Mouse (Mus musculus) bone marrow, adult 2 months (tissue): ENCODE data around the gene Dvl2. TPM values are rescaled to one million over a fixed set of nuclear protein-coding genes. Genes with fewer than 3 reads are reported as not detected.

Experiments used
- H3K27ac ChIP-seq: fragments of 200-500 bp; 2 replicates; pipeline ENCODE4 v1.5.1; 2012; ENCODE audit warnings: low read depth, mild to moderate bottlenecking, control low read depth, inconsistent platforms, low read length; ENCODE audit not compliant: control insufficient read depth, poor library complexity, insufficient read depth
- H3K4me1 ChIP-seq: fragments of 200-500 bp; 2 replicates; pipeline ENCODE4 v1.6.1; 2011; ENCODE audit warnings: low read length; ENCODE audit not compliant: control insufficient read depth, insufficient read depth
- H3K4me3 ChIP-seq: fragments of 200-500 bp; replicated peaks from 2 replicates; pipeline ENCODE3; 2011; ENCODE audit warnings: mild to moderate bottlenecking, low read depth, low read length, control low read depth; ENCODE audit not compliant: control insufficient read depth
- CTCF ChIP-seq: fragments of 200-500 bp; IDR thresholded peaks from 2 replicates; pipeline ENCODE4 v1.5.1; 2011; ENCODE audit warnings: low read length, control low read depth; ENCODE audit not compliant: control insufficient read depth, insufficient read depth
- POLR2A ChIP-seq: fragments of 200-500 bp; IDR thresholded peaks from 2 replicates; pipeline ENCODE4 v1.6.1; 2011; ENCODE audit warnings: low read depth, mild to moderate bottlenecking, control low read depth, low read length, borderline replicate concordance; ENCODE audit not compliant: control insufficient read depth
- WGBS: fragments of 180-500 bp; shearing (Covaris S2); methylation state at CpG from one replicate; pipeline ENCODE4 v1.1.7; 2018; 5-methylcytosine and 5-hydroxymethylcytosine counted together
- polyA plus RNA-seq: library from polyadenylated mRNA; stranded (reverse); fragments of >200 nt; gene quantifications from 2 replicates; pipeline ENCODE4 v1.2.4, GENCODE M21; 2011; ENCODE audit warnings: low replicate concordance; ENCODE audit not compliant: missing spikeins, insufficient read depth, insufficient read length

Dvl2 gene
- polyA plus RNA-seq, 1 experiment = 12.8 TPM

DNA sequence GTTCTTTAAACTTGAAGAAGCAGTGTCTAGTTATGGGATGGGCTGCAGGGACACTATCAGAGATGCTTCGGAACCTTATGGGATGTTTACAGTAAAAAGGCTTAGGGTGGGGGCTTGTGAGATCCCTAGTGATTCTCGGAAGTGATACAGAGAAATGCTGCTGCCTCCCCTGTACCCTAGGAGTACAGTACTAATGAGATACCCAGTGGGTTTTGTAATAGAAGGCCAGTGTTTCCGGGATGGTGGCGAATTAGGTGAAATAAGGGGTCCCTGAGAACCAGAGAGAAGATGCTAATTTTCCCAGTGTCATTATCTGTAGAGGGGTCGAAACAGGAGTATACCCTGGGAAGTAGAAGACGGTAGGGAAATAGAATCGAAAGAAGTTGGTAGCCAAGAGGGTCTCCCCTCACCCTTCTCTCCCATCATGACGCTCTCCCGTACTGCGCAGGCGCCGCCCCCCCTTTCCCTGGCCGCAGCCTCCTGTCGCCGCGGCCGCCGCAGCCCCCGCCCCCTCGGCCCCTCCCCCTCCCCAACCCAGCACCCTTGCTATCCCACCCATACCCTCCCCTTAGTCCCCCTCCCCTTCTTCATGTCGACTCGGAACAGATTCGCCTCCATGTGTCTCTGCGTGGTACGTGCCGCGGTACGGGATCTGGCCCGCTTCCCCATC is 23.2 kb downstream of the Dvl2 start:
- Histone ChIP-seq H3K4me3 (no peak overlapping the region), H3K27ac (no peak overlapping the region), H3K4me1 (no peaks in the 10 kb centered on the region; the same call in 1 of the 2 replicates)
- TF ChIP-seq CTCF (no peak), POLR2A (no peak)
- WGBS = 48% methylated on average over 22 of the region's 29 CpGs

DNA sequence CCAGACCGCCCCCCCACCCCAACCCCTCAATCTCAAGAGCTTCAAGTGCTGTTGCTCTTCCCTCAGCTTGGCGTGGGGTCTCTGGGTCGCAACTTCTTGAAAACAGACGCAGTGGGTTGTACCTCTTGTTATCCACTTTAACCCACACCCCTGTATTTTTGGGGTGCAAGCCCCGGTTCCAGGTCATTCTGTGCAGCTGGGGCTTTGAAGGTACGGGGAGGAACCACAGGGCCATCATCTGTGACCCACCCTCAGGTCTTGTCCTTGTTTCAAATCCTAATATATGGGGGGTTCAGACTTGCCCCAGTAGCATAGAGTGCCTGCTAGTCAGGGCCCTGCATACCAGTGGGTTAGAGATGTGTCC is 23.7 kb downstream of the Dvl2 start:
- Histone ChIP-seq H3K27ac (no peak overlapping the region), H3K4me1 (no peaks in the 10 kb centered on the region; the same call in 1 of the 2 replicates), H3K4me3 (no peak overlapping the region)
- no peak for TF ChIP-seq CTCF
- no peak for TF ChIP-seq POLR2A
- WGBS = 71% methylated on average over 6 of the region's 6 CpGs

DNA sequence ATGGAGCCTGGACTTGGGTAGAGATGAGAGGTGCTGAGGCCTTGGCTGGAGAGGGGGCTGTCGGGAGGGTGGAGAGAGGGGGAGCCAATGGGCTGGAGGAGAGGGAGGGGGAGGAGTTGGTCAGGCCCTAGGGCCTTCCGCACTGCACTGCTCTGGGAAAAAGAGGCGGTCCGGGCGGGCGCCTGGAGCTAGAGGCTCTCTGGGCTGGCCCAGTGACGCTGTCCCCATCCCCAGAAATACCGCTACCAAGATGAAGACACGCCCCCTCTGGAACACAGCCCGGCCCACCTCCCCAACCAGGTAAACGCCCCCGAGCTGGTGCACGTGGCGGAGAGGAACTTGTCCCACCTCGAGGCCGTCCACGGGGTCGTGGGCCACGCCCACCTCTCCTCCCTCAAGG is 26.3 kb downstream of the Dvl2 start:
- no peaks in the 10 kb centered on the region; the same call in 1 of the 2 replicates for H3K4me1 ChIP-seq
- WGBS = 73% methylated on average over 19 of the region's 19 CpGs
- no peak overlapping the region for H3K4me3 ChIP-seq
- TF ChIP-seq CTCF (no peak), POLR2A (no peak)
- no peak overlapping the region for H3K27ac ChIP-seq

DNA sequence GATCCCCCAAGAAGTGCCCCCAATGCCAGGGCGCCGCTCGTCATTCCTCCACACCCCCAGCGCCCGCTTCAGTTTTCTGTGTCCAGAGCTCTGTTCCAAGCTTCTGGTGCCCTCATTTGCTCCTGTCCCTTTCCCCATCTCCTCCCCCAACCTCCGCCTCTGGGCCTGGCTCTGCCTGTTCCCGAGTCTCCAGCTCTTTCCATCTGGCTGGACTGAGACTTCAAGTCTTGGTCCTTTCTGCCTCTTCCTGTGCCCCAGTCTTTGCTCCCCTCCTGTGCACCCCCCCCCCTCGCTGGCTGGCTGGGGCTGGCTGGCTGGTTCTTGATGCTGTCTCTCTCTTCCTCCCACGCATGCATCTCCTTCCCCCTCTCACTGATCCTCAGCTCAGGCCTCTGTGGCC is 27.0 kb downstream of the Dvl2 start:
- Histone ChIP-seq H3K4me1 (no peaks in the 10 kb centered on the region; the same call in 1 of the 2 replicates), H3K27ac (no peak overlapping the region), H3K4me3 (no peak overlapping the region)
- TF ChIP-seq CTCF (no peak), POLR2A (no peak)
- 74% methylated on average over 9 of the region's 9 CpGs for WGBS

DNA sequence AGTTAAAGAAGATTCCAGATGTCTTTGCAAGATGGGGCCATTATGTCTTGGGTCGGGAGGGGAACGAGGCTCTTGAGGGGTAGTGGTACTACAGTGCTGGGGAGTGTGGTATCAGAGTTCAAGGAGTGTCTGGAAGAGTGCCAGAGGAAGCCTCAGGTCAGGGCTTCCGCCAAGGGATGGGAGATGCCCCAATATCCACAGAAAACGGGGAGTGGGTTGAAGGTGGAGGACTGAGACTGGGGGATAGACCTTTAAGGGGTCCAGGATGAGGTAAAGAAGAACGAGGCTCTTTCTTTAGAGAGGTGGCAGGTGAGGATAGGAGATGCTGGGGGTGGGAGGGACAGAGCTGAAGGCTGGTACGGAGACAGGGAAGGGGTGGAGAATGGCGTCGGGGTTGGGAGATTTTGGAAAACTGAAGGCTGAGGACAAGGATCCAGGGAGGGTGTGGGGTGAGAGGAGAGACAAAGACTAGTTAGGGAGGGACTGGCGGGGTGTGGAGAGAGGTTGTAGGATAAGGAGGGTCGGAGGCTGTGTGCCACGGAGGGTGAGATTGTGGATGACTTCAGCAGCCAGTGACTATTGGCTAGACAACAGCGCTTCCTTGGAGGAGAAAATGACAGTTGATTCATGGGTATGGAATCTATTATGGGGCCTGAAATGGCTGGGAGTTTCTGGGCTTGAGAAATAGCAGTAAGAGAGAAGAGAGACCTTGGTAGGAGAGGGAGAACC is 28.2 kb downstream of the Dvl2 start:
- Histone ChIP-seq H3K27ac (no peak overlapping the region), H3K4me1 (no peaks in the 10 kb centered on the region; the same call in 1 of the 2 replicates), H3K4me3 (no peak overlapping the region)
- 50% methylated on average over 12 of the region's 12 CpGs for WGBS
- TF ChIP-seq POLR2A = no peak
- no peak for TF ChIP-seq CTCF

DNA sequence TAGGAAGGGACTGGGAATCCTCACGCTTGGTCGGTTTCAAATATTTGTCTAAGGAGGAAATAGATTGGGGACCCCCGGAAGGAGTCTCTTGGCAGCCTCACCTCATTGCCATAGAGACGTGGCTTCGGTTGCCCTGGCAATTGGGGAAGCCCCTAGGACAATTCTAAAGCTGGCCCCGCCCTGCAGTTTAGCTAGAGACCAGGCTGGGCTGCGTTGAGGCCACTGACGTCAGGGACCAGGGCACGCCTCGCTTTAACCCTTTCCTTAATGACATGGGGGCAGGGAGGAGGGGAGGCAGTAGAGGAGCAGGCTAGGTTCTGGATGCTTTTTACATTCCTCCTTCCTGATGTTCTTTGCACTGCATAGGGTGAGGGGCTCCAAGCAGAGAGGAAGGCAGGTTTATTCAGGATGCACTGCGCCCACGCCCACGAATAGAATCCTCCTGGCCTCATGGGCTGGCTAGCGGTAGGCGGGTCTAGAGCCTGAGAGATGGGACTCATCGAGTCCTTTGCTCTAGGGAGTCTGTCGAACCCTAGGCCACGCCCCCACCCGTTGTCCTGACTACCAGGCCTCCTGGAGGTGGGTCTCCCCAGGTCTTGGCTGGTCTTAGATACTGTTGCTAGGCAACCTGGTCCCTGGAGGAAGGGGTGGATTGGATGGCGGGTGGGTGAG is 28.9 kb downstream of the Dvl2 start:
- no peak overlapping the region for H3K4me3 ChIP-seq
- H3K4me1 ChIP-seq = no peaks in the 10 kb centered on the region; the same call in 1 of the 2 replicates
- TF ChIP-seq CTCF (no peak), POLR2A (no peak)
- WGBS = 12% methylated on average over 20 of the region's 20 CpGs
- H3K27ac ChIP-seq = no peak overlapping the region

DNA sequence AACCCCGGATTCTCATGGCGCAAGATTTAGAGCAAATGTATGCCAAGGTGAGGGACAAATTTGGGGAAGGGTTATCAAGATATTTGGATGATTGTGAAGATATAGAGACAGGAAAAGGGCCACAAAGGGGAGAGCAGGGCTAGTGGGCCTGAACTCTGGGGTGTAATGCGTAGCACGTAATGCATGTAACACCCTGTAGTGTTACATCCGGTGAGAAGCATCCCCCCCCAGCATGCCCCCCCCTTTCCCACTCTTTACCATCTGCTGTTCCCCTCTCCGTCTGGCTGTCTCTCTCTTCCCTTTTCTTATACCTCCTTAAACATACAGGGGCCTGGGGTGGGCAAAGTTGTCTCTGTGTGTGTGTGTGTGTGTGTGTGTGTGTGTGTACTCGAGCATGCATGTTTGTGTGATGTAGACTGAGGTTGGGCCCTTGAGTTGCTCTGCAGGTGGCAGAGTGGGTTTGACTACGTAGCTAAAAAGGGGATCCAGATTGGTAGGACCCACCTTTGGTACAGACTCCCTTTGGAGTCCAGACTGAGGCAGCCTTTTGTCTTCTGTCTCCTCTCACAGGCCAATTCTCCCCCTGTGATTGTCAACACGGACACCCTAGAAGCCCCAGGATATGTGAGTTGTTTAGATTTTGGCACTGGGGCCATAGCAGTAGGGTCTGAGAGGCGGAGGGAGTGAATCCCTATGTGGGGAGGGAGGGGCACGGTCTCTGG is 29.6 kb downstream of the Dvl2 start:
- WGBS = 53% methylated on average over 11 of the region's 11 CpGs
- TF ChIP-seq POLR2A (no peak), CTCF (no peak)
- Histone ChIP-seq H3K4me3 (no peak overlapping the region), H3K27ac (peak overlapping the region; percentile 24; the same call in 1 of the 2 replicates), H3K4me1 (no peaks in the 10 kb centered on the region; the same call in 1 of the 2 replicates)
